Mouse (Mus musculus) skeletal muscle tissue, adult 2 months (tissue): ENCODE measurements around the gene Arrb1.

Source experiments
- DNase-seq: peaks from one replicate; pipeline ENCODE4 v3.0.0-alpha.2; 2012; ENCODE audit warnings: low read depth, low spot score

Arrb1 gene

DNA sequence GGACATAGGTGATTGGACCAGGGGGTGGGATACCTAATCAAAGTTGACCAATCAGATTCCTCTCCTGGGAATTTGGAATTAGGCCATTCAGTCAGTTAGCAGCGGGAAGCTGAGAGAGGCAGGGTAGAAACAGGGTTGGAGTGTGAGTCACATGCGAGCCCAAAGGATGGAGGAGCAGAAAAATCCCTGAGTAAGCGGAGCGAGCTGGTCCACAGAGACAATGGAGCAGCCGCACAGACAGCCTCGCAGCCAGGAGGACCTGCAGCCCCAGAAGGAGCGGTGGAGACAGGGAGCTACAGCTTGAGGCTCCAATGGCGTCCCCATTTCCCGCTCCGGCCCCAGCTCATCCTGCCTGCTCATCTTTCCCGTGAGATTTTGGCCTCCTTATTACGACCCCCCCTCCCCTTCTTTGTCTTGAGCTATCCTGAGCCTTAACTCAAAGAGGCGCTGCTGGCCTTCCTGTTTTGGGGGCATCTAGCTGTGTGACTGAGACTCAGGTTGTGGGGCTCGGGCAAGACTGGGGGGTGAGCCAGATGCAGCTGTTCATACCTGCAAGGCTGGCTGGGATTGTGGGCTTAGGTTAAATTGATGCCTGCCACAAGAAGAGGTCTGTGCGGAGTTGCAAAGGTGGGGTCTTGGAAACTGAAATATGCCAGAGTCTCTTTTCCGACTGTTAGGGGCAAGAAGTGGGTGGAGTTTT, 44.4 kb downstream of the Arrb1 start:
- no peak for DNase-seq

DNA sequence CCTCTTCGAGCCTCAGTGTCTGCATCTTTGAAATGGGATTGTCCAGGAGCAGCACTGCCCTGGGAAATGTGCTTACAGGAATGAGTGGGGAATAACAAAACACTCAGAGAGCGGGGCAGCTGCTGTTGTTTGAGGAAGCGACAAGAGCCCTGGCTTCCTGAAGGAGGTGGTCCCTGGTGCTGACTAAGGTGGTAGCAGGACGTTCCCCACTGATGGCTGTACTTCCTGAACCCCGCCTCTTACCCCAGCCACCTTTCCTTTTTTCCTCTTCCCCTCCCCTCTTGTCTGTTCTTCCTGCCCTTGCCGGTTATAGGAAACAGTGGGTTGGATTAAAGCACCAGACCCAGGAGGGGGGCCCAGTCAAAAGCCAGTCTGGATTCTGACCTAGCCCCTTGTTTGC, 45.0 kb downstream of the Arrb1 start:
- DNase-seq, result no peak

DNA sequence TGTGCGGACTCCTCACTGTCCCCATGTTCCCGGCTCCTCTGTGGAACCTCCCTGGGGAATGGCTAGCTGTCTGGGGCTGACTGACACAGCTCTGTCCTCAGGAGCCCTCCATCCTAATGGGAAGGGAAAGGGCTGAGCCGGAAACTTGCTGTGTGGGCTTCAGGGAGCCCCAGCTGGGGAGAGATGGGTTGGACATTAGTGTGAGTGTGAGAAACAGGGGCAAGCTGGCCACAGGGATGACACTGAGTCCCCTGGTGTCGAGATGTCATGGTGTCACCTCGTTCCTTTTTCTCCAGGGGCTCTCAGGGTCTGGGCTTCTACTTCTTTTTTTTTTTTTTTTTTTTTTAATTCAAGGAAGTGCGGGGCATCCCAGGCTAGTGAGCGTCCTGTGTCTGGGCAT, 47.0 kb downstream of the Arrb1 start:
- no peak for DNase-seq

DNA sequence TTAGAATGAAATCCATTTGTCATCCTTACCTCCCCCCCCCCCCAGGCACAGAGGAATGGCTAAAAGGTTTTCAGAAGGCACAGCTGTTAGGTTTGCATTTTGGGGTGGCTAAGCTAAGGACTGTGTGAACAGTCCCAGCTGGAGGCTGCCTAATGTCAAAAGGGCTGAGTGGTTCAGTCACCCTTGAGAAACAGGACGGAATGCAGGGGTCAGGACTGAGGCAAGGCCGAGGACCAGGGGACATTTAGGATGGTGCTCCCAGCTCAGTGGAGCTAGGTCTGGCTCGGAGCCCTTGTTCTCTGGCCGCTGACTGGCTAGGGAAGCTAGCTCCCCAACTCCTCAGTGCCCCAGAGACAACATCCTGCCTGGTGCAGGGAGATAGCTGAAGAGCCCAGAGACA, 47.6 kb downstream of the Arrb1 start:
- DNase-seq, result no peak

DNA sequence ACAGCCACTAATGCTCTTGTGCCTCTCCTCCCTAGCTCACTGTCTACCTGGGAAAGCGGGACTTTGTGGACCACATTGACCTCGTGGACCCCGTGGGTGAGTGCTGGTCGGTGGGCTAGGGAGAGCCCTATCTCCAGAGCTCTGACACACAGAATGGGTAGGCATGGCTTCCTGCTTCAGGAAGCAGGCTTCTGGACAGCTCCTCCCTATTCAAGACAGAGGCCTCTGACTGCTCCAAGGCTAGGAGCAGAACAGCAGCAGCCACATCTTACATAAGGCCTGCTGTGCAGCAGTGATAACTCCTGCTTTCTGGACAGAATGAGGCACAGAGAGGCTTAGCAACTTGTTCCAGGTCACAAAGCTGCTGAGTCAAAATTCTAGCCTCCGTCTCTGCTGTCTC, 48.4 kb downstream of the Arrb1 start:
- DNase-seq, result no peak

DNA sequence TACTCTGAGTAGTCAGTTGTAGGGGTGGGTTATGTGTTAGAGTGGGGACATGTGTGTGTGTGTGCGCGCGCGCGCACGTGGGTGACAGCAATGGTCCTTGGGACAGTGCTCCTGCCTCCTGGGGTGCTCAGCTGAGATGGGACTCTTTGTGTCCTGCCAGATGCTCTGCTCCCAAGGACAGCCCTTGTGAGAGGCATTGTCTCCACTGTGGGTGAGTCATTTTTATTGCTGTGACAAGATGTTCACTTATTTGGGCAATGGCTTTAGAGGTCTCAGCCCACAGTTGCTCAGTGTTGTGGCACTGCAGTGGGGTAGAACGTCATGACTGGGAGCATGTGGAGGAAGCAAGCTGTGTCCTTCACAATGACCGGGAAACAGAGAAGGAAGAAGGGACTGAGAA, 50.7 kb downstream of the Arrb1 start:
- no peak for DNase-seq

DNA sequence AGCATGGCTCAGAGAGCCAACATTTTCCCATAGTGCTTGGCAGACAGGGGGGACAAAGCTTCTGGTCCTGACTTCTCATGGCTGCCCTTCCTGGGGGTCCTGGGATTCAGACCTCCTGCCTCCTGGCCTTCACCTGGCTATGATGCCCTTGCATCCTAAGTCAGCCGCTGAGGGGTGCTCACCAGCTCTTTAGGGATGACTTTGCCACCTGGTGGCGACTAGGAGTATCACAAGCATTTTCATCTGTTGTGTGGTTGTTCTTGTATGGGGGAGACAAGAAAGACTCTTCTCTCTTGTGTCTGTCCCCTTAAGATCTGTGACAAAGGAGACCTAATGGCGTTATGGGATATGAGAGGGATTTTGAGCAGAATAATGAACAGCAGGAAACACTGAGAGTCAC, 54.8 kb downstream of the Arrb1 start:
- peak; percentile 46 for DNase-seq

DNA sequence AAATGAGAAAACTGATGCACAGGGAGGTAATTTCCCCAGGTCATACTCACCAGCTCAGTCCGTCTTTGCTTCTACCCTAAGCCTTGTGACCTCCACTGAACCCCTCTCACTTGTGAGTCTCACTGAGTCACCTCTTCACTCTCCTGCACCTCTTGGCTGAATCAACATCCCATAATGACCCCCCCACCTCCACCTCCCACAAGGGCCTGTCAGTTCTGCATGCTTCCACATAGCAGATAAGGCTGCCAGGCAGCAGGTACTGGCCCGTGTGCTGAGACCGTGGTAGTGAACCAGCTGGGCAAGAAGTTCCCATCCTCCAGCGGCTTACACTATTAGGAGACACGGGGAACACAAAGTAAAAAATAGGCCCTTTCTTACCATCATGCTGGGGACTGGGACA, 55.4 kb downstream of the Arrb1 start:
- no peak for DNase-seq

DNA sequence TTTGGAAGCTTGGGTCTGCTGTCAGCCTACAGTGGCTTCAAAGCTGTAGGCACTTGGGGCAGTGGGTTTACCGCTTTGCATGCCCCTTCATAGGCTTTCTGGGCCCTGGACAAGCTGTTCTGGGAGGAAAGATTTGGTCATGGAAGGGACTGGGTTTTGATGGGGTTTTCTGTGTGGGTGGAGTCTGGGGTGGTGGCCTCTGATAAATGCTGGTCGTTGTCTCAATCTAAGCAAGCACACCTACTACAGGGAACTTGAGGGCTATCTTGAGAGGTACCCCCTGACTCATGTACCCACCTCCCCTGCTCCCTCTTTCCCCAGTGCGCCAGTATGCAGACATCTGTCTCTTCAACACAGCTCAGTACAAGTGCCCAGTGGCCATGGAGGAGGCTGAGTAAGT, 57.4 kb downstream of the Arrb1 start:
- DNase-seq, result no peak

DNA sequence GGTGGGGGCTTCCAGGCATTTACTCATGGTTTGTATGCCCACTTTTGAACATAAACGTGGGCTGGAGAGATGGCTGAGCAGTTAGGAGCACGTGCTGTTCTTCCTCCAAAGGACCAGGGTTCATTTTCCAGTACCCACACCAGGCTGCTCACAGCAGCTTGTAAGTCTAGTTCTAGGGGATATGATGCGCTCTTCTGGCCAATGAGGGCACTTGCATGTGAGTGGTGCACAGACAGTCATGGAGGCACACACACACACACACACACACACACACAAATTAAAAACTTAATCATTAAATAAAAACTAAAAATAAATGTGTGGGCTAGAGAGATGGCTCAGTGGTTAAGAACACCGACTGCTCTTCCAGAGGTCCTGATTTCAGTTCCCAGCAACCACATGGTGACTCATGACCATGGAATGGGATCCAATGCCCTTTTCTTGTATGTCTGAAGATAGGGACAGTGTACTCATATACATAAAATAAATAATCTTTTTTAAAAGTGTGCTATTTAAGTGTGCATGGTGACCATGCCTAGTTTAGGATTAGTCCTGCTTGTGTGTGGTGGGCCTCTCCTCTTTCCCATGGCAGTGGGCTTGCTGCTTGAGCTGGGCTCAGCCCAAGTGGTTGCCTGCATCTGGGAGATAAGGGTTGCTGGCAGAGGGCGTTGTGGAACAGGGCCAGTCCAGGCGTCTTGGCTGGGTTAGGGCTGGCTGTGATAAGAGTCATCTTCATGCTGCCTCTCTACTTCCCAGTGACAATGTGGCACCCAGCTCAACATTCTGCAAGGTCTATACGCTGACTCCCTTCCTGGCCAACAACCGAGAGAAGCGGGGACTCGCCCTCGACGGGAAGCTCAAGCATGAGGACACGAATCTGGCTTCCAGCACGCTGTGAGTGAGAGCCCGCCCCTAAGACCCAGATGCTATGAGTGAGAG, 58.9 kb downstream of the Arrb1 start:
- no peak for DNase-seq

DNA sequence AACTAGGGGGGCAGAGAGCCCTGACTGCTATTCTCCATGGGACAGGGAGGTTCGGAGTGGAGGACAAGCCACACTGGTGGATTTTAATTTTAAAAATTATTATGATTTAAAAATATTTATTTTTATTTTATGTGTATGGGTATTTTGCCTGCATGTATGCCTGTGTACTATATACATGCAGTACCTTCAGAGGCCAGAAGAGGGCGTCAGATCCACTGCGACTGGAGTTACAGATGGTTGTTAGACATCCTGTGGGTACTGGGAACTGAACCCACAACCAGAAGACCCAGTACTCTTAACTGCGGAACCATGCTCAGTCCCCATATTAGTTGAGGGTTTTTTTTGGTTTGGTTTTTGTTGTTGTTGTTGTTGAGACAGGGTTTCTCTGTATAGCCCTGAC, 63.5 kb downstream of the Arrb1 start:
- no peak for DNase-seq

DNA sequence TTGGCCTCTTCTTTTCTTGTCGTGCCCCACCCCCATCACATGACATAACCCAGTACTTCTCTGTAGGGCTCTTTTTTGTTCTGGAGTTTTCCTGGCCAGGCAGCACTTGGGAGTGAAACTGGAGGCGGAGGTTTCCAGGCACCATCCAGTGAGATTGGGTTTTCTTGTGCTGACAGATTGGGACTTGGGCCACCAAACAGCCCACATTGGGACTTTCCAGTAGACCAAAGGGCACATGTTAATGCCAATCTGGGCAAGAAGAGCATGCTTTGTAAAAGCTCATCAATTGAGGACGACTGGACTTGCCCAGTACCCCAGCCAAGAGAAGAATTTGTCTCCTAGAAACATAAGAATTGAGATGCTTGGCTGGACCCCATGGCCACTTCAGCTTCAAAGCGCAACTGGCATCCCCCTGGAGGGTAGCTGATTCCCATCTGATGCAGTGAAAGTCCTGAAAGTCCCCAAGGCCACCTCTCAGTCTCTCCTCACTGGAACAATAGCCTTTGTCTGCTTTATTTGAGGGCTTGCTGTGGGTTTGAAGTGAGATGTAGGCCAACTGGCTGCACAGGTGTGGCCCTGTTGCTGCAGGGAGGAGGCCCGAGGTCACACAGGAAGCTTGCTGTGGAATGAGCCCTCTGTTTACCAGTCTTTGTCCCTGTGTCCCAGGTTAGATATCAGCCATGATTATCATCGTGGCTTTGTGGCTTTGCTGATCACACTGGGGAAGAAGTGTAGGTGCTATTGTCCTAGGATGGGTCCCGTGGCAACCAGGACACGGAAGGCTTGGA, 68.8 kb downstream of the Arrb1 start:
- no peak for DNase-seq

DNA sequence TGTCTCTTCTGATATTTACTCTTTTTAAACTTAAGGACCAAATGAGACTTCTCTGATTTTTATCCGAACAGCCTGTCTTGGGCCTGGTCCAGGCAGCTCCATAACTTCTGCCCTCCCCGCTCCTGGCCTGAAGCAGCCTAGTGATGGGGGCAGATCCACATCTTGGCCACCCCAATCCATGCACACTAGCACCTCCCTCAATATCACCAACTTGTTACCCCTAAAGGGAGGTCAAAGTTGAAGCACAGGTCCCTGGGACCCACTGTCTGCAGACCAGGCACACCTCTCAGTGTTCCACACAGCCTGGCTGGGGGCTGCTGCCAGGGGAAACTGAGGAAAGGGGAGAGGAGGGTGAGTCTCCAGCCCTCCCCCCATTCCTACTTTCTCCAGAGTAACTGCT, 69.8 kb downstream of the Arrb1 start:
- DNase-seq, result no peak

DNA sequence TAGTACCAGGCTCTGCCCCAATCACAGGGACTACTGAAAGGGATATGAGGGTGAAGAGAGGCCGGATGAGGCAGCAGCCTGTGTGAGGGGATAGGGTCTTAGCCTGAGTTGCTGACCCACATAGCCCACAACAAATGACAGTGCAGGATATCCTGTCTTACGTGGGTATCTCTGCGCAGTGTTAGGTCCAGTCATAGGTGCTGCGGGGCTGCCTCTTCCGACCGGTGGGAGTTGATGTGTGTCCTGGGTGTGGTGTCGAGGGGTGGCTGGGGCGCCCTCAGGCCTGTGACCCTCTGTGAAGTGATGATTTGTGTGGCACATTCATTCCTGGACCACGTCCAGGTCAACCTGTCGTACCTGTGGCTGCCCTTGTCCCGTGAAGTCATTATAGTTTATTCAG, 71.0 kb downstream of the Arrb1 start:
- no peak for DNase-seq

DNA sequence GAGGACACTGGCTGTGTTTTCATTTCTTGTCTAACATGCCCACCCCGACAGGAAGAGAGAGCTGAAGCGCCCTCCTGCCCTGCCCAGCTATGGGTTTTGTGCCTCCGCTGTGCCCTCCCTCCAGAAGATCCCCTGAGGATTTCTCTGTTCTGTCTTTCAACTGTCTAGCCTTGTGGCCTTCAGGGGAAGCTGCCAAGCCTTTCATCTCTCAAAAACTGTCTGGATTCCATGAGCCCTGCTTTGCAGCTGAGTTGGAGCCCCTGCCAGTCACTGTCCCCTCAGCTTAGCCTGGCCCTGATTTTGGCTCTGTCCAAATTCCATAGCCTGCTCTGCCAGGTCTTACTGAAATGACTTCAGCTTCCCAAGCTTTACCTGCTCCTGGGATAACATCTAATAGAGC, 71.5 kb downstream of the Arrb1 start:
- no peak for DNase-seq

DNA sequence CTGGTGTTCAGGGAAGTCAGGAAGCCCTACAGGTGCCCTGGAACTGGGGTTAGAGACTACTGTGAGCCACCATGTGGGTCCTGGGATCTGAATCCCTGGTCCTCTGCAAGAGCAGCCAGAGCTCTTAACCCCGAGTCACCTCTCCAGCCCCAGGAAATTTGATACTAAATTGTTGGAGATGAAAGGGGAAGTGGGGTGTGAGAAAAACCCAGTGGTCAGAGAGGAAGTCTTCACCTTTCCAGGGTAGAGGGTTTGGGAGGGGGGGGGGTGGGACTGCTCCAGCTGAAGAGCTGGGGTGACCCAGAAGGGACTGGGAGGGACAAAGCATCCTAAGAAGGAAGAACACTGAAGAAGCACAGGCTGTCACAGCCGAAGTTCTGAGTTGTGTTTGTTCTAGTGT, 72.4 kb downstream of the Arrb1 start:
- no peak for DNase-seq

DNA sequence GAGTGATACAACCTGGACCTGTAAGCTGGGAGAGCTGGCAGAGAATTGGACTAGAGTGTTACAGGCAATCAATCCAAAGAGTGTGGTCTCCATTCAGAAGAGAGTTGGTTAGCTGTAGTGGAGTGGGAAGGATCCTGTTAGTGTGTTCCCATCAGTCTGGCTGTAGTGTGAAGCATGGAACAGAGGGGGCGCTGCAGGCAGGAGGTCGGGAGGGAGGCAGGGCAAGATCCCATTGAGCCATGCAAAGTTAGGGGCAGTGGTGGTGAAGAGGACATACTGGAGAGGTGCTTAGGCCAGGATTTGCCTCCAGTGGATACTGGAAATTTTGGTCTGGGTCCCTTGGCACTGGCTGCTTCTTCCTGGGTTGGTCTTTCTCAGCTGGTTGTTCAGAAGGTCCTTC, 83.0 kb downstream of the Arrb1 start:
- DNase-seq, result no peak

DNA sequence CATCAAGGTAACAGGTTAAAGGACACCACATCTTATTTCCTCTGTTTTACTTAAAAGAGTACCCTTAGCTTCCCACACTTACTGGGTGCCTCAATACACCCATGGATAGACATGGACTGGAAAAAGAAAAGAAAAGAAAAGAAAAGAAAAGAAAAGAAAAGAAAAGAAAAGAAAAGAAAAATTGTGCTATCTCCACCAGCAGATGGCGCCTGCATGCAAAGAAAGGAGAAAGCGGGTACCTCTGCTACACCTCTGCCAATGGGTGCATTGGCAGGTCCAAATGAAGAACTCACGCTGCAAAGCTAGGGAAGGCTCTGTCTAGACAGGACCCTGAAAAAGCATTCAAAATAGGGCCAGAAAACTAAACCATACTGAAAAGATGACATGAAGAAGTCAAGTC, 83.6 kb downstream of the Arrb1 start:
- DNase-seq, result no peak

DNA sequence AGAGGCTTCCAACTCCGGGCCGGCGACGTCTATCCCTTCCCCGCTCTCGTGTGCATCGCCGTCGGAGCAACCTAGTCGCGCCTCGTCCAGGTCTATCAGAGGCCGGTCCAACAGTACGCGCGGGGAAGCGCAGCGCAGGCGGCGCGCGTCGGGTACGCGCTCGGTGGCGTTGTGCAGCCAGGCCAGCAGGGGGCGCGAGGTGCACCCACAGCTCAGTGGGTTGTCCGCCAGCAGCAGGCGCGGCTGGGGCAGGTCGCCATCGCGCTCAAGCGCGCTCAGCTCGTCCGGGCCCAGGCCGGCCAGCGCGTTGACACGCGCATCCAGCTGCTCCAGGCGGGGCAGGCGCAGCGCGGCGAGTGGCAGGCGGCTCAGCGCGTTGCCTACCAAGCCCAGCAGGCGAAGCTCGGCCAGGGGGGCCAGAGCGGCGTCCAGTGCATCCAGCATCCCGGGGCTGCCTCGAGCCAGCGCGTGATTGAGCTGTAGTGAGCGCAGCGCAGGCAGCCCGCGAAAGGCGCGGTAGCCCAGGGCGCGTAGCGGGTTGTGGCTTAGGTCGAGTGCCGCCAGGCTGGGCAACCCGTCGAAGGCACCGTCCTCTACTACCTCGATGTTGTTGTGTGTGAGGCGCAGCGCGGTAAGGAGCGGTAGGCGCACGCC, 90.6 kb downstream of the Arrb1 start:
- DNase-seq, result peak; percentile 94

DNA sequence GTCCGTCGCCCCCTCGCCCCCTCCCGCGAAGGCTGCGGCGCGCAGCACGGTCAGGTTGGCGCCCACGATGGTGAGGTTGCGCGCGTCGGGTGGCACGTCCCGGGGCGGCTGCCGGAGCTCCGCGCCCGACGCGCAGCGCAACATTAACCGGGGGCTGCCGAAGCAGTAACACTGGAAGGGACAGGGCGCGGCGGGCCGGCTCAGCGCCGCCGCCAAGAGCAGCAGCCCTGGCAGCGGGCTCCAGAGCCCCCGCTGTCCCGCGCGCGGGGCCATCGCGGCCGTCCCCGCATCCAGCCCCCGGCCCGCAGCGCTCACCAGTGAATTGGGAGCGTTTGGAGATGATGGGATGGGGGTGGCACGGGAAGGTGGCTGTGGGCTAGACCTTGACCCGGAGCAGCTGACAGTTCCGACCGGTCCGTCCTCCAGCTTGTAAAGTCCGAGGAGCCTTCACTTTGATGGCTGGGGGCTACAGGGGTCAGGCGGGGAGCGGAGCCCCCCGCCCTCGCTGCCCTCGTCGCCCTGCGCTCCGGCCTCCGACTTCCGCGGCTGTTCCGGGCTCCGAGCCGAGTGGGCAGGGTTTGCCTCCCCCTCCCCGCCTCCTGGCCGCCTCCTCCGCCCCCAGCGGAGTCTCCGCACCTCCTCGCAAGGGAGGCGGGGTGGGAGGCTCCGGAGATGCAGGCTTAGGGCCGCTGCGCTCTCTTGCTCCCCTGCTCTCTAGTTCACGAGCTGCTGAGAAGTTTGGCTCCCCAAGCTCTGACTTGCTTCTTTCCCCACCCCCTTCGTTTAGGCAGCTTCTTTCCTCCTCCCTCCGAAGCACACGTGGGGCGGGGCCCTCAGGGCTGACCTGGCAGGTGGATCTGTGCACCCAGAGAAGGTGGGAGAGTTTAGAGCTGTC, 91.4 kb downstream of the Arrb1 start, which contains the start of gene Tpbgl:
Gene Tpbgl (minus strand): TSS at position 728 of the 895 bp plus-strand sequence.
- peak; percentile 78 for DNase-seq

DNA sequence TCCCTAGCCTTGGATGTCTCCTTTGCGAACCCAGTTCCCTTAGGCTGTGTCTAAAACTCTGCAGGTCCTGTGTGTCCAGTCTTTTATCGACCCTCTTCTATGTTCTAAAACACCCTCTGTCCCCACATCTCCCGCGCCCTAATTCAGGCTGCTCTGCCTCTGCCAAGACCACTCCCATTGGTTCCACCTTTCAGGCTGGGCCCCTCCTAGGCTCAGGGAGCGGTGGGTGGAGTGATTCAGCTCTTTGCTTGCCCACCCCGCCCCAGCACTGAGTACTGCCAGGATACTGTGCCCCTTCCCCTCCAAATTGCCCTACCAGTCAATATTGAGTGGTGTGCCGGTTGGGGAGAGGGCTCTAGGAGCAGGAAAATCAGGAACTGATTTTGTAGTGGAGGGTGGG, 92.1 kb downstream of the Arrb1 start:
- DNase-seq, result no peak
